Mouse (Mus musculus): ENCODE data around the gene Eef1b2.

DNA sequence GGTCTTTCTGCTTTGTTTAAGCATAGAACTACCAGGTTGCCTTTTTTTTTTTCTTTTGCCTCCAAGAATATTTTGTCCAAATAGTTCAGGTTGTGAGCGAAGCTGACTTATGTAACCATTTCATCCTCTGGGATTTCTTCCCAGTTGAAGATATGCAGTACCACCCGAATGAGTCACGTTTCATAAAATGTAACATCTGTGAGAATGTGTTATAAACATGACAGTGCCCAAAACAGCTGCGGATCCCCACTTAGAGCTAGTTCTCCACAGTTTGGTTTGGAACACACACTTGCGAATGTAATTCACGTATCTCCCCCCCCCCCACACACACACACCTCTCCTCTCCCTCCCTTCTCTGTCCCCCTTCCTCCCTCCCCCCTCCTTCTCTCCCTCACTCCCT, 22.8 kb downstream of the Eef1b2 start:
- TF ChIP-seq CTCF (IDR thresholded peaks at IDR 0.05; ENCODE audit: low read depth) (no peak), EP300 (optimal IDR thresholded peaks at IDR 0.05) (no peak)

Measured in stomach, postnatal 0 days (tissue).